Mouse (Mus musculus) limb, embryonic 10.5 days (tissue): ENCODE measurements at regions not wholly inside any gene's neighbourhood (a gene's known extent, or its start where the extent isn't known, plus 50 kb on each side); places are given as distances from the start of the nearest gene placed in this dataset.

ENCODE experiments used
- DNase-seq: peaks from one replicate; pipeline ENCODE4 v3.0.0-alpha.2; 2017; ENCODE audit warnings: low spot score
- H3K27ac ChIP-seq: fragments of 300-500 bp; sonication (generic); 2 replicates; pipeline ENCODE4 v1.5.1; 2016; ENCODE audit warnings: mild to moderate bottlenecking
- H3K27me3 ChIP-seq: fragments of 300-500 bp; sonication (generic); 2 replicates; pipeline ENCODE4 v1.6.1; 2016; ENCODE audit warnings: low read depth, mild to moderate bottlenecking; ENCODE audit not compliant: poor library complexity, severe bottlenecking
- H3K36me3 ChIP-seq: fragments of 300-500 bp; sonication (generic); 2 replicates; pipeline ENCODE4 v1.6.1; 2016; ENCODE audit warnings: mild to moderate bottlenecking, moderate library complexity
- H3K4me1 ChIP-seq: fragments of 300-500 bp; sonication (generic); 2 replicates; pipeline ENCODE4 v1.6.1; 2016
- H3K4me3 ChIP-seq: fragments of 300-500 bp; sonication (generic); 2 replicates; pipeline ENCODE4 v1.5.1; 2016; ENCODE audit warnings: mild to moderate bottlenecking, moderate library complexity
- H3K9me3 ChIP-seq: fragments of 300-500 bp; sonication (generic); replicated peaks from 2 replicates; pipeline ENCODE4 v1.6.1; 2016; ENCODE audit warnings: mild to moderate bottlenecking
- WGBS: fragments of 180-500 bp; shearing (Covaris S2); methylation state at CpG from one replicate; pipeline ENCODE4 v1.1.7; 2016; 5-methylcytosine and 5-hydroxymethylcytosine counted together

DNA sequence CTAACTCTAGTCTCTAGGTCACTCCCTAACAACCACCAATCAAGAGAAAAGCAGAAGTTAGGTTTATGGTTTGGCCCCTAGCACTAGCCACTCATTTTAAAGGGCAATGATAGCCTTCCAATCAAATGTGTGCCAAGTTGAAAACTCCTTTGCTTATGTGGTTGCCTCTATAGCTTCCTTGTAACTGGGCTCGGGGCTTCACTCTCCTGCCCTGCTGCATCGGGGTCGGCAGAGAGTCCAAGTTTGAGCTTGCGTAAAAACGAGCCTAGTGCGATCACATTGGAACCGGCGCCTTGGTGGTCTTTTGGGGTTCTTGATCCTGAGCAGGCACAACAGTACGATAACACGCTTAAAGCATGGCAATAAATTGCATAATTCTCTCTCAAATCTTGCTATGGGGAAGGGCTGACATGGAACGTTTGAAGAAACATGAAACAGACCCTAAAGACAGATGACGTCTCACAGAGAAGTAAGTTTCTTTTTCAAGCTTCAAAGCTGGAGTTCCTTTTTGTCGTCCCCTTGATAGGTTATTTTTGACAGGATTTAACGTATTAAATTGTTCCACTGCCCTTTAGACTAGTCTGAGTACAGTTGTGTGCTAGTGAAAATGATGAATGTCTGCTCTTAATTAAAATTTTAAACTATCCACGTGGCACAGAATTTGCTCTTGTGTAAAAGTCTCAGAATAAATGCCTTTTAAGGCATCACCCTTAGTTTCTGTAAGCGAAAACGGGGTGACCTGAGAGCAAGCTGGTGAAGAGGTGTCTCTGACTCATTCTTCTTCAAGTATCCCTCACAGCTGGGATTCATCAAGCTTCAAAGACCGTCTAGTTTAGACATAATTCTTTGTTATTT lies 52.0 kb downstream of the 4930426L09Rik start:
- no peak overlapping the region for H3K4me3 ChIP-seq
- DNase-seq, result peak; percentile 33
- 50% methylated on average over 18 of the region's 18 CpGs for WGBS

DNA sequence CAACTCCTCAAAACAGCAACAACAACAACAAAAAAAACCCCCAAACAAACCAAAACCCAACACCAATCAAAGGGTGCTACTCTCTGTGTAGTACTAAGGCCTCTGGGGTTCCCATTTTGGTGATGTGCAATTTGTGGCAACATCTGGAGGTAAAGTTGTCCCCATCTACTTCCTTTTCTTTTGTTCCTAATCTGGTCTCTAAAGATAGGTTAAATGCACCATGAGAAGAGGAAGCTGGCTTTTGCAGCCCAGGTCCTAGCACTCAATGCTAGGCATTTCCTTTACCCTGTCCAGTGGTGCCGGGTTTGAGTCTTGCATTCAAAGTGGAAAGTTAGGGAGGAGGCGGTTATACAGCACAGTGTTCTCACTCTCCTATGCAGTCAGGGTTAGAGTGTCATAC lies 57.4 kb downstream of the 4930426L09Rik start:
- Histone ChIP-seq H3K36me3 (no peaks in the 10 kb centered on the region), H3K27me3 (peaks cover 15% of the 10 kb centered on the region; the same call in 1 of the 2 replicates), H3K9me3 (no peaks in the 10 kb centered on the region), H3K4me1 (peaks cover 15% of the 10 kb centered on the region), H3K27ac (no peak overlapping the region), H3K4me3 (no peak overlapping the region)
- no peak for DNase-seq
- 90% methylated on average over 2 of the region's 2 CpGs for WGBS

More for the DNA sequence above, 52.0 kb downstream of the 4930426L09Rik start:
- Histone ChIP-seq H3K9me3 (no peaks in the 10 kb centered on the region), H3K36me3 (no peaks in the 10 kb centered on the region), H3K4me1 (0 out of 2 replicates have a peak, but pooled peaks cover 10% of the 10 kb centered on the region), H3K27me3 (no peaks in the 10 kb centered on the region), H3K27ac (no peak overlapping the region)

- Histone ChIP-seq H3K9me3 (no peaks in the 10 kb centered on the region), H3K27me3 (peaks cover 15% of the 10 kb centered on the region; the same call in 1 of the 2 replicates), H3K27ac (no peak overlapping the region), H3K4me3 (no peak overlapping the region), H3K4me1 (peaks cover 21% of the 10 kb centered on the region), H3K36me3 (no peaks in the 10 kb centered on the region)
- WGBS, result 84% methylated on average over 5 of the region's 5 CpGs
- no peak for DNase-seq
These were observed 59.7 kb downstream of the 4930426L09Rik start for GRCm38 (mm10) chr2:19057859-19058258.

DNA sequence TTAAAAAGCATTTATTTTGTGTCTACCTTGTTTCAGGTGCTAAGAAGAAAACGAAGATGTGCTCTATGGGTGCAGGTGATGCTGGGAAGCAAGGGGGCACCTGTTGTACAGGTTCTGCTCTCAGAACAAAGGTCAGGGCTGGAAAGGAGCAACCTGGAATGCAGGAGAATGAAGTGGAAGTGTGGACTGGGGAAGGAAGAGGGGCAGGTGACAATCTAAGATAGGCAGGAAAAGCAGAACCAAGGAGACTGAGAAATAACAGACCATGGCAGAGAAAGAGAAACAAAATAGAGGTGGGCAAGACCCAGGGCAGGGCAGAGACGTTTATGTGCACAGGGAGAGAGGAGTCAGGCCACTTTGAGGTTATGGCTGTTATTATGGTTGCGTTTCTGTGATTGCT lies 60.6 kb downstream of the 4930426L09Rik start:
- Histone ChIP-seq H3K4me3 (no peak overlapping the region), H3K36me3 (no peaks in the 10 kb centered on the region), H3K9me3 (no peaks in the 10 kb centered on the region), H3K27me3 (peaks cover 15% of the 10 kb centered on the region; the same call in 1 of the 2 replicates), H3K27ac (no peak overlapping the region), H3K4me1 (peaks cover 21% of the 10 kb centered on the region)
- 91% methylated on average over 3 of the region's 3 CpGs for WGBS
- DNase-seq, result no peak

GRCm38 (mm10) chr2:19059246-19059645 lies 61.1 kb downstream of the 4930426L09Rik start:
- no peak for DNase-seq
- 52% methylated on average over 5 of the region's 5 CpGs for WGBS
- Histone ChIP-seq H3K27ac (peak overlapping the region; percentile 4; the same call in 1 of the 2 replicates), H3K27me3 (peaks cover 15% of the 10 kb centered on the region; the same call in 1 of the 2 replicates), H3K4me1 (peaks cover 21% of the 10 kb centered on the region), H3K9me3 (no peaks in the 10 kb centered on the region), H3K4me3 (no peak overlapping the region), H3K36me3 (no peaks in the 10 kb centered on the region)

GRCm38 (mm10) chr2:19060218-19060915 lies 62.2 kb downstream of the 4930426L09Rik start:
- no peaks in the 10 kb centered on the region for H3K9me3 ChIP-seq
- peaks cover 15% of the 10 kb centered on the region; the same call in 1 of the 2 replicates for H3K27me3 ChIP-seq
- H3K4me3 ChIP-seq, result no peak overlapping the region
- no peak overlapping the region for H3K27ac ChIP-seq
- DNase-seq, result peak; percentile 28
- peaks cover 21% of the 10 kb centered on the region for H3K4me1 ChIP-seq
- WGBS, result 54% methylated on average over 9 of the region's 9 CpGs
- H3K36me3 ChIP-seq, result no peaks in the 10 kb centered on the region

GRCm38 (mm10) chr2:19064560-19065362 lies 66.6 kb downstream of the 4930426L09Rik start:
- no peaks in the 10 kb centered on the region for H3K9me3 ChIP-seq
- no peak overlapping the region for H3K27ac ChIP-seq
- 73% methylated on average over 9 of the region's 9 CpGs for WGBS
- no peak overlapping the region for H3K4me3 ChIP-seq
- peaks cover 15% of the 10 kb centered on the region for H3K4me1 ChIP-seq
- no peaks in the 10 kb centered on the region for H3K27me3 ChIP-seq
- H3K36me3 ChIP-seq, result no peaks in the 10 kb centered on the region
- no peak for DNase-seq

GRCm38 (mm10) chr2:19065511-19065910 lies 67.4 kb downstream of the 4930426L09Rik start:
- Histone ChIP-seq H3K9me3 (no peaks in the 10 kb centered on the region), H3K27ac (no peak overlapping the region), H3K4me3 (no peak overlapping the region), H3K36me3 (no peaks in the 10 kb centered on the region), H3K27me3 (no peaks in the 10 kb centered on the region), H3K4me1 (peaks cover 8% of the 10 kb centered on the region)
- 89% methylated on average over 1 of the region's 1 CpGs for WGBS
- DNase-seq, result no peak

GRCm38 (mm10) chr2:19068161-19068560 lies 70.0 kb downstream of the 4930426L09Rik start:
- H3K27me3 ChIP-seq, result no peaks in the 10 kb centered on the region
- no peak for DNase-seq
- H3K4me3 ChIP-seq, result no peak overlapping the region
- H3K36me3 ChIP-seq, result no peaks in the 10 kb centered on the region
- no peaks in the 10 kb centered on the region for H3K9me3 ChIP-seq
- whole genome bisulfite sequencing, result 87% methylated on average over 1 of the region's 1 CpGs
- H3K27ac ChIP-seq, result no peak overlapping the region
- no peaks in the 10 kb centered on the region for H3K4me1 ChIP-seq

- no peaks in the 10 kb centered on the region for H3K27me3 ChIP-seq
- no peak overlapping the region for H3K4me3 ChIP-seq
- no peaks in the 10 kb centered on the region for H3K4me1 ChIP-seq
- WGBS, result 88% methylated on average over 3 of the region's 3 CpGs
- H3K27ac ChIP-seq, result no peak overlapping the region
- H3K36me3 ChIP-seq, result no peaks in the 10 kb centered on the region
- DNase-seq, result no peak
- H3K9me3 ChIP-seq, result no peaks in the 10 kb centered on the region
These were observed 85.7 kb downstream of the 4930426L09Rik start for GRCm38 (mm10) chr2:19083816-19084215.

DNA sequence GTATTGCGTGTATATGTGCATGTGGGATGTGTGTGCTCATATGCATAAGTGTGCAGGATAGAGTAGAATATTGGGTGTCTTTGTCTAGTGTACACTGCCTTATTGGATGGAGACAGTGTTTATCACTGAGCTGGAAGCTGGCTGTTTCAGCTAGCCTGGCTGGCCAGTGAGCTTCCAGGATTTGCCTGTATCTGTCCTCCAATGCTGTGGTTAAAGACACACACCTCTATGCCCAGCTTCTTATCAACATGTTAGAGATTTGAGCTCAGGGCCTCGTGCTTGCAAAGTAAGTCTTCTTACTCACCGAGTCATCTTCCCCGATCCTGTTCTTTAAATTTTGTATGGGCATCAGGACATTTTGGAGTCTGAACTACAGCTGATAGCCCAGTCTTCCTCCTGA lies 87.0 kb downstream of the 4930426L09Rik start:
- Histone ChIP-seq H3K27ac (no peak overlapping the region), H3K9me3 (no peaks in the 10 kb centered on the region), H3K27me3 (no peaks in the 10 kb centered on the region), H3K36me3 (no peaks in the 10 kb centered on the region), H3K4me1 (no peaks in the 10 kb centered on the region), H3K4me3 (no peak overlapping the region)
- DNase-seq, result no peak
- 87% methylated on average over 4 of the region's 4 CpGs for WGBS

DNA sequence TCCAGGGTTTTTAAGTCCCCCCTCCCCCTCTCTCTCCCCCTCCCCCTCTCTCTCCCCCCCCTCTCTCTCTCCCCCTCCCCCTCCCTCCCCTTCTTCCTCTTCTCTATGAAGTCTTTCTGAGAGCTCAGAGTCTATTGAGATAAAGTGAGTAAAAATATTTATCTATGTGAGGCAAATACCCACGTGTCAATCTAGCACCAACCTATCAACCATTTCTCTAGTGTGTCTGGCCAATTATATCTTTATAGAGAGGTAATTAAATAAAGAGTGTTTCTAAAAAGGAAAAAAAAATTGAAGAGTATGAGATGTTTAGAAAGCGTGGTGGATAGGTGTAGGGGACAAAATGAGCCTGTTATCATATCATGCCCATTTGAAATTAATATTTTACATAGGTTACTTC lies 88.0 kb downstream of the 4930426L09Rik start:
- Histone ChIP-seq H3K27ac (no peak overlapping the region), H3K9me3 (no peaks in the 10 kb centered on the region), H3K4me3 (no peak overlapping the region), H3K36me3 (no peaks in the 10 kb centered on the region), H3K4me1 (no peaks in the 10 kb centered on the region), H3K27me3 (no peaks in the 10 kb centered on the region)
- WGBS, result 91% methylated on average over 2 of the region's 2 CpGs
- DNase-seq, result no peak
